Mouse (Mus musculus): Measurements from ENCODE around the gene Prnp.

Gene Prnp

GRCm38 (mm10) chr2:131907311-131907710 lies 2.4 kb upstream of the Prnp start:
- DNase-seq, result peak; percentile 41

GRCm38 (mm10) chr2:131908351-131908861 lies 1.3 kb upstream of the Prnp start:
- peak; percentile 95 for DNase-seq

GRCm38 (mm10) chr2:131908906-131909305 lies 822 bp upstream of the Prnp start:
- DNase-seq, result peak; percentile 90

- peak; percentile 64 for DNase-seq
These were observed 1.1 kb downstream of the Prnp start for GRCm38 (mm10) chr2:131910847-131911246.

- DNase-seq, result no peak
These were observed 1.6 kb downstream of the Prnp start for GRCm38 (mm10) chr2:131911341-131911740.

GRCm38 (mm10) chr2:131912526-131913258 lies 3.0 kb downstream of the Prnp start:
- peak; percentile 54 for DNase-seq

- DNase-seq, result no peak
These were observed 22.7 kb downstream of the Prnp start for GRCm38 (mm10) chr2:131932275-131932902.

- no peak for DNase-seq
These were observed 23.3 kb downstream of the Prnp start for GRCm38 (mm10) chr2:131933013-131933412.

GRCm38 (mm10) chr2:131933598-131933997 lies 23.9 kb downstream of the Prnp start:
- DNase-seq, result peak; percentile 91

GRCm38 (mm10) chr2:131934243-131934642 lies 24.5 kb downstream of the Prnp start:
- DNase-seq, result peak; percentile 87

GRCm38 (mm10) chr2:131935390-131936105 lies 25.8 kb downstream of the Prnp start:
- peak; percentile 97 for DNase-seq

GRCm38 (mm10) chr2:131936410-131936809 lies 26.7 kb downstream of the Prnp start:
- DNase-seq, result peak; percentile 91

- DNase-seq, result peak; percentile 59
These were observed 29.8 kb downstream of the Prnp start for GRCm38 (mm10) chr2:131939404-131940111.

GRCm38 (mm10) chr2:131940506-131940905 lies 30.8 kb downstream of the Prnp start:
- no peak for DNase-seq

GRCm38 (mm10) chr2:131941501-131941900 lies 31.8 kb downstream of the Prnp start:
- DNase-seq, result peak; percentile 73

GRCm38 (mm10) chr2:131944370-131944769 lies 34.6 kb downstream of the Prnp start:
- DNase-seq, result no peak

- DNase-seq, result peak; percentile 53
These were observed 35.5 kb downstream of the Prnp start for GRCm38 (mm10) chr2:131945225-131945624.

GRCm38 (mm10) chr2:131945765-131946164 lies 36.0 kb downstream of the Prnp start:
- DNase-seq, result peak; percentile 42

GRCm38 (mm10) chr2:131946351-131946750 lies 36.6 kb downstream of the Prnp start:
- DNase-seq, result peak; percentile 81

- DNase-seq, result peak; percentile 72
These were observed 38.4 kb downstream of the Prnp start for GRCm38 (mm10) chr2:131948156-131948555.

- DNase-seq, result peak; percentile 71
These were observed 39.4 kb downstream of the Prnp start for GRCm38 (mm10) chr2:131948916-131949639.
